Mouse (Mus musculus): ENCODE measurements around the gene Bicd2. TPM values are rescaled to one million over a fixed set of nuclear protein-coding genes. Genes with fewer than 3 reads are reported as not detected.
A peak's percentile ranks its signal among the peaks of the same experiment; 100 is the strongest.

Gene Bicd2
- polyA plus RNA-seq (2015; fragmentation: Nextera tagmentation; extraction: Ambion mirVana): 55.9 and 59.8 TPM in 2 replicates

GRCm38 (mm10) chr13:49341012-49341830, at the start of gene Bicd2:
Gene Bicd2 (plus strand): TSS chr13:49341585.
- H3K36me3 ChIP-seq (ENCODE audit: control insufficient read depth, insufficient read depth): no peaks in the 10 kb centered on the region
- peak within 1 kb of the TSS; percentile 74 for H3K4me2 ChIP-seq (ENCODE audit: low read depth, low read length)
- no peaks in the 10 kb centered on the region for H3K9me3 ChIP-seq (replicated peaks; ENCODE audit: control insufficient read depth, low read length)
- H3K9ac ChIP-seq (ENCODE audit: low read length): peak within 1 kb of the TSS; percentile 99
- no peaks in the 10 kb centered on the region for H3K27me3 ChIP-seq (ENCODE audit: control insufficient read depth, insufficient read depth, low read length)
- peak; percentile 98 for ATAC-seq (replicated peaks; ENCODE audit: extremely low read depth, insufficient read depth, low FRiP score)
- under 1% methylated on average over 74 of the region's 74 CpGs for WGBS
- H3K27ac ChIP-seq (ENCODE audit: low read length): peak within 1 kb of the TSS; percentile 89
- peaks cover 45% of the 10 kb centered on the region for H3K4me1 ChIP-seq (ENCODE audit: control insufficient read depth, insufficient read depth, low read length)
- peak within 1 kb of the TSS; percentile 99 for H3K4me3 ChIP-seq (ENCODE audit: low read length)

- no peaks in the 10 kb centered on the region for H3K4me1 ChIP-seq (ENCODE audit: control insufficient read depth, insufficient read depth, low read length)
- H3K4me3 ChIP-seq (ENCODE audit: low read length): no peak overlapping the region
- ATAC-seq (replicated peaks; ENCODE audit: extremely low read depth, insufficient read depth, low FRiP score): no peak
- no peak overlapping the region for H3K4me2 ChIP-seq (ENCODE audit: low read depth, low read length)
- H3K27me3 ChIP-seq (ENCODE audit: control insufficient read depth, insufficient read depth, low read length): no peaks in the 10 kb centered on the region
- WGBS: 84% methylated on average over 6 of the region's 6 CpGs
- H3K27ac ChIP-seq (ENCODE audit: low read length): no peak overlapping the region
- no peaks in the 10 kb centered on the region for H3K36me3 ChIP-seq (ENCODE audit: control insufficient read depth, insufficient read depth)
- H3K9me3 ChIP-seq (replicated peaks; ENCODE audit: control insufficient read depth, low read length): no peaks in the 10 kb centered on the region; the same call in 1 of the 2 replicates
- H3K9ac ChIP-seq (ENCODE audit: low read length): no peak overlapping the region
Observed at GRCm38 (mm10) chr13:49291949-49292348, 49.4 kb upstream of the Bicd2 start.

- no peak for ATAC-seq (replicated peaks; ENCODE audit: extremely low read depth, insufficient read depth, low FRiP score)
- 71% methylated on average over 9 of the region's 9 CpGs for WGBS
- H3K4me3 ChIP-seq (ENCODE audit: low read length): no peak overlapping the region
- H3K9ac ChIP-seq (ENCODE audit: low read length): no peak overlapping the region
- H3K4me2 ChIP-seq (ENCODE audit: low read depth, low read length): no peak overlapping the region
- H3K4me1 ChIP-seq (ENCODE audit: control insufficient read depth, insufficient read depth, low read length): no peaks in the 10 kb centered on the region
- H3K27ac ChIP-seq (ENCODE audit: low read length): no peak overlapping the region
- no peaks in the 10 kb centered on the region for H3K27me3 ChIP-seq (ENCODE audit: control insufficient read depth, insufficient read depth, low read length)
- H3K36me3 ChIP-seq (ENCODE audit: control insufficient read depth, insufficient read depth): no peaks in the 10 kb centered on the region
- H3K9me3 ChIP-seq (replicated peaks; ENCODE audit: control insufficient read depth, low read length): no peaks in the 10 kb centered on the region; the same call in 1 of the 2 replicates
Observed at GRCm38 (mm10) chr13:49294108-49294507, 47.3 kb upstream of the Bicd2 start.

GRCm38 (mm10) chr13:49296270-49296669, 45.1 kb upstream of the Bicd2 start:
- H3K4me1 ChIP-seq (ENCODE audit: control insufficient read depth, insufficient read depth, low read length): no peaks in the 10 kb centered on the region
- H3K27me3 ChIP-seq (ENCODE audit: control insufficient read depth, insufficient read depth, low read length): no peaks in the 10 kb centered on the region
- H3K9me3 ChIP-seq (replicated peaks; ENCODE audit: control insufficient read depth, low read length): no peaks in the 10 kb centered on the region; the same call in 1 of the 2 replicates
- ATAC-seq (replicated peaks; ENCODE audit: extremely low read depth, insufficient read depth, low FRiP score): no peak; the same call in 1 of the 2 replicates
- no peak overlapping the region for H3K4me2 ChIP-seq (ENCODE audit: low read depth, low read length)
- WGBS: 79% methylated on average over 7 of the region's 7 CpGs
- no peaks in the 10 kb centered on the region for H3K36me3 ChIP-seq (ENCODE audit: control insufficient read depth, insufficient read depth)
- no peak overlapping the region for H3K4me3 ChIP-seq (ENCODE audit: low read length)
- no peak overlapping the region for H3K9ac ChIP-seq (ENCODE audit: low read length)
- H3K27ac ChIP-seq (ENCODE audit: low read length): no peak overlapping the region

- Histone ChIP-seq H3K27me3 (ENCODE audit: control insufficient read depth, insufficient read depth, low read length) (no peaks in the 10 kb centered on the region), H3K4me3 (ENCODE audit: low read length) (no peak overlapping the region), H3K4me1 (ENCODE audit: control insufficient read depth, insufficient read depth, low read length) (no peaks in the 10 kb centered on the region), H3K9ac (ENCODE audit: low read length) (no peak overlapping the region), H3K4me2 (ENCODE audit: low read depth, low read length) (no peak overlapping the region), H3K36me3 (ENCODE audit: control insufficient read depth, insufficient read depth) (no peaks in the 10 kb centered on the region), H3K9me3 (replicated peaks; ENCODE audit: control insufficient read depth, low read length) (no peaks in the 10 kb centered on the region), H3K27ac (ENCODE audit: low read length) (no peak overlapping the region)
- no peak for ATAC-seq (replicated peaks; ENCODE audit: extremely low read depth, insufficient read depth, low FRiP score)
- WGBS: 67% methylated on average over 14 of the region's 14 CpGs
Observed at GRCm38 (mm10) chr13:49298514-49299381, 42.6 kb upstream of the Bicd2 start.

GRCm38 (mm10) chr13:49300771-49301170, 40.6 kb upstream of the Bicd2 start:
- Histone ChIP-seq H3K9ac (ENCODE audit: low read length) (no peak overlapping the region), H3K9me3 (replicated peaks; ENCODE audit: control insufficient read depth, low read length) (no peaks in the 10 kb centered on the region), H3K27ac (ENCODE audit: low read length) (no peak overlapping the region), H3K4me2 (ENCODE audit: low read depth, low read length) (no peak overlapping the region), H3K4me1 (ENCODE audit: control insufficient read depth, insufficient read depth, low read length) (no peaks in the 10 kb centered on the region), H3K36me3 (ENCODE audit: control insufficient read depth, insufficient read depth) (no peaks in the 10 kb centered on the region), H3K4me3 (ENCODE audit: low read length) (no peak overlapping the region), H3K27me3 (ENCODE audit: control insufficient read depth, insufficient read depth, low read length) (no peaks in the 10 kb centered on the region)
- no peak for ATAC-seq (replicated peaks; ENCODE audit: extremely low read depth, insufficient read depth, low FRiP score)
- WGBS: 53% methylated on average over 1 of the region's 1 CpGs

GRCm38 (mm10) chr13:49306771-49307310, 34.5 kb upstream of the Bicd2 start:
- H3K27ac ChIP-seq (ENCODE audit: low read length): peak overlapping the region; percentile 82
- no peaks in the 10 kb centered on the region for H3K27me3 ChIP-seq (ENCODE audit: control insufficient read depth, insufficient read depth, low read length)
- peak overlapping the region; percentile 35; the same call in 1 of the 2 replicates for H3K9ac ChIP-seq (ENCODE audit: low read length)
- no peaks in the 10 kb centered on the region for H3K9me3 ChIP-seq (replicated peaks; ENCODE audit: control insufficient read depth, low read length)
- peak; percentile 20; the same call in 1 of the 2 replicates for ATAC-seq (replicated peaks; ENCODE audit: extremely low read depth, insufficient read depth, low FRiP score)
- peak overlapping the region; percentile 53 for H3K4me2 ChIP-seq (ENCODE audit: low read depth, low read length)
- H3K4me1 ChIP-seq (ENCODE audit: control insufficient read depth, insufficient read depth, low read length): peaks cover 17% of the 10 kb centered on the region
- H3K4me3 ChIP-seq (ENCODE audit: low read length): peak overlapping the region; percentile 27
- WGBS: 24% methylated on average over 7 of the region's 7 CpGs
- H3K36me3 ChIP-seq (ENCODE audit: control insufficient read depth, insufficient read depth): no peaks in the 10 kb centered on the region

GRCm38 (mm10) chr13:49307311-49307969, 33.9 kb upstream of the Bicd2 start:
- peak overlapping the region; percentile 27 for H3K4me3 ChIP-seq (ENCODE audit: low read length)
- no peaks in the 10 kb centered on the region for H3K27me3 ChIP-seq (ENCODE audit: control insufficient read depth, insufficient read depth, low read length)

More at GRCm38 (mm10) chr13:49307311-49307969, 33.9 kb upstream of the Bicd2 start:
- H3K9me3 ChIP-seq (replicated peaks; ENCODE audit: control insufficient read depth, low read length): no peaks in the 10 kb centered on the region
- peak overlapping the region; percentile 53 for H3K4me2 ChIP-seq (ENCODE audit: low read depth, low read length)
- no peaks in the 10 kb centered on the region for H3K36me3 ChIP-seq (ENCODE audit: control insufficient read depth, insufficient read depth)
- H3K4me1 ChIP-seq (ENCODE audit: control insufficient read depth, insufficient read depth, low read length): peaks cover 17% of the 10 kb centered on the region
- peak overlapping the region; percentile 82 for H3K27ac ChIP-seq (ENCODE audit: low read length)
- 2% methylated on average over 10 of the region's 10 CpGs for WGBS
- H3K9ac ChIP-seq (ENCODE audit: low read length): peak overlapping the region; percentile 35; the same call in 1 of the 2 replicates
- peak; percentile 77 for ATAC-seq (replicated peaks; ENCODE audit: extremely low read depth, insufficient read depth, low FRiP score)

Measured in heart, embryonic 16.5 days (tissue).